Mouse (Mus musculus) MEL (cell line): ENCODE results near the gene Trim39. TPM values are rescaled to one million over a fixed set of nuclear protein-coding genes. Genes with fewer than 3 reads are reported as not detected.

Experiments
- DNase-seq: peaks from one replicate; pipeline ENCODE4 v3.0.0; 2011; ENCODE audit warnings: low read depth, low spot score
- H3K27ac ChIP-seq: 2 replicates; pipeline ENCODE4 v1.5.1; 2012; ENCODE audit warnings: low read depth, mild to moderate bottlenecking, control low read depth, low read length, moderate library complexity; ENCODE audit not compliant: control insufficient read depth
- H3K27me3 ChIP-seq, 2 experiments: fragments of 150-350 bp in 1 of 2; sonication (generic) in 1 of 2; 2 replicates each; pipeline ENCODE4 v1.6.1; 2012; ENCODE audit warnings: low read length in 2 of 2, mild to moderate bottlenecking in 2 of 2, improper control_type of control experiment in 1 of 2, moderate library complexity in 1 of 2; ENCODE audit not compliant: insufficient read depth in 2 of 2, control insufficient read depth in 1 of 2
- H3K36me3 ChIP-seq, 2 experiments: 2 replicates each; pipeline ENCODE4 v1.6.1; 2012 to 2014; ENCODE audit warnings: low read length in 2 of 2, improper control_type of control experiment in 1 of 2, inconsistent platforms in 1 of 2, mild to moderate bottlenecking in 1 of 2; ENCODE audit not compliant: insufficient read depth in 2 of 2, control insufficient read depth in 1 of 2
- H3K4me1 ChIP-seq, 2 experiments: fragments of 150-350 bp in 1 of 2; sonication (generic) in 1 of 2; 2 replicates each; pipeline ENCODE4 v1.6.1; 2012; ENCODE audit warnings: low read length in 2 of 2, improper control_type of control experiment in 1 of 2, mild to moderate bottlenecking in 1 of 2; ENCODE audit not compliant: insufficient read depth in 2 of 2, control insufficient read depth in 1 of 2
- H3K4me3 ChIP-seq, 2 experiments: fragments of 150-350 bp in 1 of 2; sonication (generic) in 1 of 2; 2 replicates each; pipeline ENCODE4 v1.5.1; 2012; ENCODE audit warnings: low read depth in 2 of 2, low read length in 2 of 2, mild to moderate bottlenecking in 2 of 2, moderate library complexity in 2 of 2, control low read depth in 1 of 2, improper control_type of control experiment in 1 of 2; ENCODE audit not compliant: control insufficient read depth in 1 of 2, insufficient read depth in 1 of 2
- H3K79me2 ChIP-seq: 2 replicates; pipeline ENCODE4 v1.6.1; 2012; ENCODE audit warnings: mild to moderate bottlenecking, low read length, moderate library complexity; ENCODE audit not compliant: control insufficient read depth, poor library complexity, insufficient read depth
- H3K9ac ChIP-seq: 2 replicates; pipeline ENCODE4 v1.6.1; 2012; ENCODE audit warnings: low read depth, mild to moderate bottlenecking, control low read depth, low read length, moderate library complexity; ENCODE audit not compliant: control insufficient read depth, poor library complexity, severe bottlenecking
- H3K9me3 ChIP-seq: fragments of 150-350 bp; sonication (generic); replicated peaks from 2 replicates; pipeline ENCODE4 v1.6.1; 2012; ENCODE audit warnings: mild to moderate bottlenecking, low read length, improper control_type of control experiment, moderate library complexity; ENCODE audit not compliant: insufficient read depth
- CHD2 ChIP-seq: IDR thresholded peaks from 2 replicates; pipeline ENCODE4 v1.6.1; 2011; ENCODE audit warnings: low read length, improper control_type of control experiment
- CTCF ChIP-seq, 3 experiments: IDR thresholded peaks in 2 of 3; conservative IDR thresholded peaks in 1 of 3; 2 replicates each; pipeline ENCODE4 v1.5.1; 2011 to 2012; ENCODE audit warnings: low read length in 3 of 3, low read depth in 2 of 3, mild to moderate bottlenecking in 2 of 3, improper control_type of control experiment in 1 of 3, inconsistent platforms in 1 of 3, mixed read lengths in 1 of 3, moderate library complexity in 1 of 3; ENCODE audit not compliant: control insufficient read depth in 1 of 3, insufficient read depth in 1 of 3, poor library complexity in 1 of 3, severe bottlenecking in 1 of 3
- ELF1 ChIP-seq: IDR thresholded peaks from 2 replicates; pipeline ENCODE4 v1.6.1; 2014; ENCODE audit warnings: low read depth, mild to moderate bottlenecking, inconsistent platforms, low read length, improper control_type of control experiment, moderate library complexity
- ETS1 ChIP-seq: IDR thresholded peaks from 2 replicates; pipeline ENCODE4 v1.6.1; 2012; ENCODE audit warnings: low read depth, mild to moderate bottlenecking, inconsistent platforms, low read length, improper control_type of control experiment, moderate library complexity
- GATA1 ChIP-seq: IDR thresholded peaks from 2 replicates; pipeline ENCODE4 v1.6.1; 2011; ENCODE audit warnings: low read depth, low read length, improper control_type of control experiment
- JUND ChIP-seq: IDR thresholded peaks from 2 replicates; pipeline ENCODE4 v1.6.1; 2011; ENCODE audit warnings: low read depth, mild to moderate bottlenecking, improper control_type of control experiment, low read length
- MAX ChIP-seq: IDR thresholded peaks from 2 replicates; pipeline ENCODE4 v1.6.1; 2011; ENCODE audit warnings: low read length, improper control_type of control experiment
- MAZ ChIP-seq: IDR thresholded peaks from 2 replicates; pipeline ENCODE4 v1.6.1; 2012; ENCODE audit warnings: low read depth, mild to moderate bottlenecking, inconsistent platforms, low read length, improper control_type of control experiment
- MXI1 ChIP-seq: IDR thresholded peaks from 2 replicates; pipeline ENCODE4 v1.6.1; 2011; ENCODE audit warnings: mild to moderate bottlenecking, low read depth, low read length, improper control_type of control experiment
- NELFE ChIP-seq: IDR thresholded peaks from 2 replicates; pipeline ENCODE4 v1.6.1; 2011; ENCODE audit warnings: low read depth, low read length, improper control_type of control experiment
- POLR2AphosphoS2 ChIP-seq: IDR thresholded peaks from 2 replicates; pipeline ENCODE4 v1.6.1; 2011; ENCODE audit warnings: low read length, improper control_type of control experiment
- RCOR1 ChIP-seq: IDR thresholded peaks from 2 replicates; pipeline ENCODE4 v1.6.1; 2012; ENCODE audit warnings: low read depth, mild to moderate bottlenecking, inconsistent platforms, low read length, improper control_type of control experiment
- SMC3 ChIP-seq: IDR thresholded peaks from 2 replicates; pipeline ENCODE4 v1.6.1; 2011; ENCODE audit warnings: low read depth, low read length, improper control_type of control experiment
- TAL1 ChIP-seq: IDR thresholded peaks from 2 replicates; pipeline ENCODE4 v1.6.1; 2012; ENCODE audit warnings: mild to moderate bottlenecking, inconsistent platforms, low read length, moderate library complexity, mixed read lengths
- TBP ChIP-seq: IDR thresholded peaks from 2 replicates; pipeline ENCODE4 v1.8.0; 2011; ENCODE audit warnings: low read depth, low read length, improper control_type of control experiment
- UBTF ChIP-seq: IDR thresholded peaks from 2 replicates; pipeline ENCODE4 v1.6.1; 2012; ENCODE audit warnings: low read depth, mild to moderate bottlenecking, inconsistent platforms, low read length, improper control_type of control experiment, moderate library complexity, borderline replicate concordance; ENCODE audit not compliant: insufficient read depth
- USF1 ChIP-seq: IDR thresholded peaks from 2 replicates; pipeline ENCODE4 v1.6.1; 2014; ENCODE audit warnings: low read depth, mild to moderate bottlenecking, inconsistent platforms, low read length, improper control_type of control experiment, moderate library complexity
- USF2 ChIP-seq, 2 experiments: IDR thresholded peaks; 2 replicates each; pipeline ENCODE4 v1.6.1; 2011 to 2012; ENCODE audit warnings: improper control_type of control experiment in 2 of 2, low read length in 2 of 2, borderline replicate concordance in 1 of 2, inconsistent platforms in 1 of 2, low read depth in 1 of 2, mild to moderate bottlenecking in 1 of 2; ENCODE audit not compliant: insufficient read depth in 1 of 2
- ZNF384 ChIP-seq: IDR thresholded peaks from 2 replicates; pipeline ENCODE4 v1.6.1; 2012; ENCODE audit warnings: low read depth, mild to moderate bottlenecking, inconsistent platforms, low read length, improper control_type of control experiment
- polyA plus RNA-seq, 2 experiments: library from polyadenylated mRNA; stranded (reverse) in 1 of 2; unstranded in 1 of 2; fragments of >175 nt in 1 of 2; fragments of >200 nt in 1 of 2; gene quantifications; 2 replicates each; pipeline versions ENCODE4 v1.2.1 to v1.2.4; 2012; ENCODE audit warnings: low replicate concordance in 2 of 2, low read depth in 1 of 2; ENCODE audit not compliant: insufficient read length in 2 of 2, insufficient read depth in 1 of 2, missing spikeins in 1 of 2
- total RNA-seq: library from RNA; depleted of rRNA; stranded (reverse); fragments of 300-350 nt; gene quantifications from 2 replicates; pipeline ENCODE4 v1.2.3, GENCODE M21; 2012

Gene Trim39
- total and polyA plus RNA-seq, 3 experiments = 13.5 to 16.0 TPM; not detected in 1

DNA sequence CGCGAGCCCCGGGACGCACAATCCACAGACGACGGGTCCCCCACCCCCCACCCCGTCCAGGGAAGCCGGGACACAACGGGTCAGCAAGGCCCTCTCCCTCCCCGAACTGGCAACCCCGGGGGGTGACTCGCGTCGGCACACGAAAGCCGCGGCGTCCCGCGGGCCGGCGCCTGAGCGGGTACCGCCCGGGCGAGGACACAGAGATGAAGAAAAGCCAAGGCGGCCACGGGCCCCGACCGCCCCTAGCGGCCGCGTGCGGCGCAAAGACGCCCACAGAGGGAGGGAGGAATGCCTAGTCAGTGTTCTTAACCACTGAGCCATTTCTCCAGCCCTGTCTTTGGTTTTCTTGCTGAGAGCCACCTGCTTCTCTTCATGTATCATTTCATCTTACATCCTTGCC, 40.7 kb downstream of the Trim39 start:
- H3K36me3 ChIP-seq = no peaks in the 10 kb centered on the region
- no peaks in the 10 kb centered on the region for H3K9me3 ChIP-seq
- peak; percentile 94 for DNase-seq
- H3K27ac ChIP-seq = no peak overlapping the region
- H3K4me1 ChIP-seq = no peaks in the 10 kb centered on the region
- H3K27me3 ChIP-seq = peaks cover 4 to 6% of the 10 kb centered on the region in 2 experiments
- no peak overlapping the region for H3K9ac ChIP-seq
- peak in 1 of 3 experiments; percentile 31; a peak in 3 of 6 replicates for TF ChIP-seq CTCF (IDR thresholded peaks at IDR 0.05 in 2 of 3, conservative IDR thresholded peaks at IDR 0.05 in 1 of 3; ENCODE audit: control insufficient read depth in 1 of 3, insufficient read depth in 1 of 3, low read depth in 2 of 3, low read length in 3 of 3, poor library complexity in 1 of 3, severe bottlenecking in 1 of 3)
- no peak for TF ChIP-seq MAZ
- H3K79me2 ChIP-seq = no peaks in the 10 kb centered on the region
- H3K4me3 ChIP-seq = no peak overlapping the region

DNA sequence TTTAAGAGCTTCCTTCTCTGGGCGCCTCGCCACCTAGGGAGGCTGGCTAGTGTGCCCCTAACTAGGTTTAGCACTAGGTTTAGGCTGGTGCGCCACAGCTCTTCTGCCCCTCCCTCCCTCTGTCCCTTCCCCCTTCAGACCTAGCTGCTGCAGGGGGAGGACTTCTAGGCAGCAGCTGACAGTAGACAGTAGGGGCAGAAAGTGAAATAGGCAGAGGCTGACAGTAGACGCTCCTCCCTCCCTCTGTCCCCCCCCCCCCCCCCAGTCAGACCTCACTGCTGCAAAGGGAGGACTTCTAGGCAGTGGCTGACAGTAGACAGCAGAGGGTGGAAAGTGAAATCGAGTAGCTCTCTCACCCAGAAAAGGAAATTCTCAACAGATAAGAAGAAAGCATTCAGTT, 43.0 kb downstream of the Trim39 start:
- Histone ChIP-seq H3K9me3 (no peaks in the 10 kb centered on the region), H3K4me3 (no peak overlapping the region), H3K27ac (no peak overlapping the region), H3K4me1 (no peaks in the 10 kb centered on the region), H3K79me2 (no peaks in the 10 kb centered on the region), H3K27me3 (peaks cover 1 to 11% of the 10 kb centered on the region in 2 experiments), H3K9ac (no peak overlapping the region)
- DNase-seq = peak; percentile 49
- TF ChIP-seq TAL1 (peak; percentile 12; the same call in 1 of the 2 replicates), GATA1 (0 out of 2 replicates have a peak, but pooled peaks have one; percentile 15), JUND (no peak)
- TF ChIP-seq, all 39 proteins: peak for 2
- no peaks in the 10 kb centered on the region for H3K36me3 ChIP-seq

DNA sequence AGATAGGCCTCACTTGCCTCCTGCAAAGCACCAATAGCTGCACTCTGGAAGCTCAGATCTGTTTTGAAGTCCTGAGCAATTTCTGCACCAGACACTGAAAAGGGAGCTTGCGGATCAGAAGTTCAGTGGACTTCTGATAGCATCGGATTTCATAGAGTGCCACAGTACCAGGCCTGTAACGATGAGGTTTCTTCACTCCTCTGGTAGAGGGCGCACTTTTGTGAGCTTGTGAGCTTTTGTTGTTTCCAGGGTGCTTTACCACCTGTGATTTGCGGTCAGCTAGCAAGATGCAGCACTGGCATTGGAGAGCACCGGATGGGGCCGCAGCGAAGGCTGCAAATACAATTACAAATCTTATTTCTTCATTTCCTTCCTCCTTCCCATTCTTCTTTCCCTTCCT, 45.1 kb downstream of the Trim39 start:
- Histone ChIP-seq H3K4me3 (no peak overlapping the region), H3K36me3 (no peaks in the 10 kb centered on the region), H3K9me3 (no peaks in the 10 kb centered on the region), H3K27ac (no peak overlapping the region), H3K9ac (no peak overlapping the region), H3K4me1 (no peaks in the 10 kb centered on the region), H3K79me2 (no peaks in the 10 kb centered on the region), H3K27me3 (peaks cover 3 to 16% of the 10 kb centered on the region in 2 experiments)
- DNase-seq = no peak
- no peak for TF ChIP-seq MXI1
- TF ChIP-seq CHD2 = no peak
- TF ChIP-seq CTCF (IDR thresholded peaks at IDR 0.05 in 2 of 3, conservative IDR thresholded peaks at IDR 0.05 in 1 of 3; ENCODE audit: control insufficient read depth in 1 of 3, insufficient read depth in 1 of 3, low read depth in 2 of 3, low read length in 3 of 3, poor library complexity in 1 of 3, severe bottlenecking in 1 of 3) = peak; percentile 9 to 34 (median 15); a peak in 3 of 6 replicates
- no peak for TF ChIP-seq ZNF384

DNA sequence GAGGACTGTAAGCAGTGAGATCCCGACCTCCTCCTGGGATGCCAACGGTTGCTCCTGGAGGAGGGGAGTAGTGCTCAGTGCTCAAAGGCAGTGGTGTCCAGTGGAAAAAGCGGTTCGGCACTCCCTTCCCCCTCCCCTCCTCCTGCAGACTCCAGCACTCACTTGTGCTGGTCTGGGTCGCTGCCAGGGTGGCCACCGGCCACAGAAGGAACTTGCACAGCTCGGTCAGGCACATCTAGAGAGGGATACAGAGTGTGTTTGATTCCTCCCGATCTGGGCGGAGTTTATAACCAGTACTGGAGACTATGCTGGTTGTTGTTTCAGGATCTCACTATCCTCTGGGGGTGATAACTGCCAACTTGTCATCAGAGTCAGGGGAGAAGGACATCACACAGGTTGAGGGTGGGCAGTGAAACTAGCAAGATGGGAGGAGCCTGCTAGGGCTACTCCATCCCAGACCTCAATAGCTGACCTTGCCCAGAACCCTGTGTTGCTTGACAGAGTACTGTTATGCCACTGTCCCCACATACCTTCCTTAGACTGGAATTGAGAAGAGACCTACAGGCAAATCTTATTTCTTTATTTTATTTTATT, 46.7 kb downstream of the Trim39 start:
- no peak overlapping the region for H3K27ac ChIP-seq
- no peaks in the 10 kb centered on the region for H3K4me1 ChIP-seq
- H3K36me3 ChIP-seq = no peaks in the 10 kb centered on the region
- no peak for DNase-seq
- TF ChIP-seq ELF1 (no peak), NELFE (no peak), ETS1 (no peak), POLR2AphosphoS2 (no peak), CHD2 (no peak), ZNF384 (no peak), MAX (no peak), TBP (no peak), JUND (no peak), UBTF (no peak), USF2 (IDR thresholded peaks at IDR 0.05; ENCODE audit: borderline replicate concordance in 1 of 2, insufficient read depth in 1 of 2, low read depth in 1 of 2, low read length in 2 of 2) (no peak), RCOR1 (no peak), SMC3 (no peak), USF1 (no peak), MXI1 (no peak)
- H3K9ac ChIP-seq = no peak overlapping the region
- peaks cover 11 to 20% of the 10 kb centered on the region in 2 experiments for H3K27me3 ChIP-seq
- H3K9me3 ChIP-seq = no peaks in the 10 kb centered on the region
- no peaks in the 10 kb centered on the region for H3K79me2 ChIP-seq
- H3K4me3 ChIP-seq = no peak overlapping the region
